In the genomic region with DNA sequence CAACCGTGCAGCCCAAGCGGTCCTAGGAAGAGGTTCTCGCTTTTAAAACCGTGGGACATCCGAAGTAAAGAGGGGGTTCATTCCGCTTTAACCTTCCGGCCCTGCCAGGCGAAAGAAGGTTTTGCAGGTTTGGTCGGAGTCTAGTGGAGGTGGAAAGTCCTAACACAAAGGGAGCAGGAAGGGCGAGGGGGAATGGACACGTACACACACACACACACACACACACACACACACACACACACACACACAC, we compare ENCODE assay signal across 9 mouse cellular contexts. TPM values are rescaled to one million over a fixed set of nuclear protein-coding genes. Genes with fewer than 3 reads are reported as not detected.
DNase-seq lines count a peak whose midpoint lies in the region; ATAC-seq and TF ChIP-seq lines count a peak whose summit lies in the region.
"Had no signal": no experiment of that assay in that cellular context is flagged by ENCODE, and none has a peak within 500 bp of the region (broad histone marks: within the 10 kb centered on the region; RNA-seq: fewer than 3 reads in every experiment).

No protein-coding gene starts in this region.

- H3K9ac ChIP-seq in heart, embryonic 16.5 days (ENCODE audit: low read length) = no peak overlapping the region
- H3K9ac ChIP-seq in stomach, embryonic 14.5 days (replicated peaks; ENCODE audit: low read depth, low read length) = no peak overlapping the region
- H3K9ac ChIP-seq in stomach, postnatal 0 days (ENCODE audit: low read length) = no peak overlapping the region
- no peak overlapping the region for H3K9ac ChIP-seq in hindbrain, embryonic 15.5 days

- 0 out of 2 replicates have a peak overlapping the region, but pooled peaks have one; percentile 5 for H3K4me3 ChIP-seq in heart, embryonic 16.5 days (ENCODE audit: low read length)
- H3K4me3 ChIP-seq in stomach, embryonic 14.5 days (ENCODE audit: low read depth, low read length) = no peak overlapping the region
- H3K4me3 ChIP-seq in stomach, postnatal 0 days (ENCODE audit: low read depth, low read length) = no peak overlapping the region
- no peak overlapping the region for H3K4me3 ChIP-seq in hindbrain, embryonic 15.5 days

- ATAC-seq in heart, embryonic 16.5 days (replicated peaks; ENCODE audit: extremely low read depth, insufficient read depth, low FRiP score) = no peak
- ATAC-seq in stomach, embryonic 14.5 days (ENCODE audit: insufficient number of reproducible peaks, insufficient read depth, low FRiP score, low read depth) = no peak
- ATAC-seq in stomach, postnatal 0 days (ENCODE audit: low FRiP score, low TSS enrichment) = no peak
- no peak for ATAC-seq in hindbrain, embryonic 15.5 days (ENCODE audit: low FRiP score, low read depth)

- peaks cover 45% of the 10 kb centered on the region for H3K4me1 ChIP-seq in heart, embryonic 16.5 days (ENCODE audit: control insufficient read depth, insufficient read depth, low read length)
- peaks cover 53% of the 10 kb centered on the region for H3K4me1 ChIP-seq in stomach, embryonic 14.5 days (ENCODE audit: control insufficient read depth, insufficient read depth, low read length)
- H3K4me1 ChIP-seq in stomach, postnatal 0 days (replicated peaks; ENCODE audit: control insufficient read depth, insufficient read depth) = peaks cover 36% of the 10 kb centered on the region
- H3K4me1 ChIP-seq in hindbrain, embryonic 15.5 days (replicated peaks) = peaks cover 70% of the 10 kb centered on the region

- H3K9me3 ChIP-seq in heart, embryonic 16.5 days (replicated peaks; ENCODE audit: control insufficient read depth, low read length) = no peaks in the 10 kb centered on the region
- H3K9me3 ChIP-seq in stomach, embryonic 14.5 days (ENCODE audit: control insufficient read depth, low read depth, low read length) = no peaks in the 10 kb centered on the region
- no peaks in the 10 kb centered on the region for H3K9me3 ChIP-seq in stomach, postnatal 0 days (ENCODE audit: control insufficient read depth, low read length)
- no peaks in the 10 kb centered on the region for H3K9me3 ChIP-seq in hindbrain, embryonic 15.5 days

- intact Hi-C loops in gastrocnemius, postnatal 36 days (cut with DNase I) = no loop called here

- H3K4me2 ChIP-seq in heart, embryonic 16.5 days (ENCODE audit: low read depth, low read length) = peak overlapping the region; percentile 57
- H3K4me2 ChIP-seq in stomach, embryonic 14.5 days (replicated peaks; ENCODE audit: low read depth, low read length) = 0 out of 2 replicates have a peak overlapping the region, but pooled peaks have one; percentile 8
- H3K4me2 ChIP-seq in stomach, postnatal 0 days (replicated peaks; ENCODE audit: low read depth) = no peak overlapping the region; the same call in 1 of the 2 replicates
- H3K4me2 ChIP-seq in hindbrain, embryonic 15.5 days = peak overlapping the region; percentile 50

- H3K36me3 ChIP-seq in heart, embryonic 16.5 days (ENCODE audit: control insufficient read depth, insufficient read depth) = no peaks in the 10 kb centered on the region
- H3K36me3 ChIP-seq in stomach, embryonic 14.5 days (ENCODE audit: control insufficient read depth, insufficient read depth, low read length) = no peaks in the 10 kb centered on the region; the same call in 1 of the 2 replicates
- H3K36me3 ChIP-seq in stomach, postnatal 0 days (ENCODE audit: control insufficient read depth, insufficient read depth, low read length) = 0 out of 2 replicates have a peak, but pooled peaks cover 2% of the 10 kb centered on the region
- H3K36me3 ChIP-seq in hindbrain, embryonic 15.5 days = no peaks in the 10 kb centered on the region

- WGBS in heart, embryonic 16.5 days = 11% methylated on average over 11 of the region's 11 CpGs
- WGBS in stomach, embryonic 14.5 days = 17% methylated on average over 11 of the region's 11 CpGs
- 55% methylated on average over 11 of the region's 11 CpGs for WGBS in stomach, postnatal 0 days
- 16% methylated on average over 11 of the region's 11 CpGs for WGBS in hindbrain, embryonic 15.5 days

- no peak overlapping the region for H3K27ac ChIP-seq in heart, embryonic 16.5 days (ENCODE audit: low read length)
- no peak overlapping the region for H3K27ac ChIP-seq in stomach, embryonic 14.5 days (ENCODE audit: low read length)
- H3K27ac ChIP-seq in stomach, postnatal 0 days (replicated peaks) = no peak overlapping the region
- 0 out of 2 replicates have a peak overlapping the region, but pooled peaks have one; percentile 31 for H3K27ac ChIP-seq in hindbrain, embryonic 15.5 days (replicated peaks)

- DNase-seq in heart, postnatal 4 days = no peak
- DNase-seq in stomach, postnatal 0 days (ENCODE audit: low spot score) = no peak
- no peak for DNase-seq in urinary bladder, postnatal 4 days (ENCODE audit: low spot score in 2 of 2)
- DNase-seq in gastrocnemius, postnatal 36 days = no peak
- DNase-seq: kidney, postnatal 36 days; lung, adult 18-20 months had no signal

- TF ChIP-seq EP300 in stomach, postnatal 0 days (optimal IDR thresholded peaks at IDR 0.05) = no peak

- peaks cover 78% of the 10 kb centered on the region for H3K27me3 ChIP-seq in heart, embryonic 16.5 days (ENCODE audit: control insufficient read depth, insufficient read depth, low read length)
- H3K27me3 ChIP-seq in stomach, embryonic 14.5 days (ENCODE audit: control insufficient read depth, insufficient read depth, low read length) = peaks cover 64% of the 10 kb centered on the region
- H3K27me3 ChIP-seq in stomach, postnatal 0 days (ENCODE audit: control insufficient read depth, insufficient read depth, low read length) = no peaks in the 10 kb centered on the region
- H3K27me3 ChIP-seq in hindbrain, embryonic 15.5 days = peaks cover 84% of the 10 kb centered on the region

- no peak for TF ChIP-seq CTCF in stomach, postnatal 0 days (IDR thresholded peaks at IDR 0.05; ENCODE audit: low read depth)

RNA-seq across cellular contexts. Expression of a gene that starts 14.7 kb away (rescaled TPM):
- polyA plus RNA-seq in heart, embryonic 16.5 days (2015; fragmentation: Nextera tagmentation; extraction: Ambion mirVana) = 12.7 and 15.9 TPM in 2 replicates
- 100 to 1,000 TPM; 189 to 211 TPM for total RNA-seq in heart, postnatal 4 days (2021)
- 37.8 and 40.5 TPM in 2 replicates for polyA plus RNA-seq in stomach, embryonic 14.5 days (2014; fragmentation: Nextera tagmentation; extraction: Ambion mirVana)
- polyA plus RNA-seq in stomach, postnatal 0 days (2015; fragmentation: Nextera tagmentation; extraction: Ambion mirVana) = 36.5 and 36.6 TPM in 2 replicates
- 71.2 and 87.6 TPM in 2 replicates for polyA plus RNA-seq in hindbrain, embryonic 15.5 days (2015; fragmentation: Nextera tagmentation; extraction: Ambion mirVana)
- 100 to 1,000 TPM; 433 to 510 TPM for total RNA-seq in gastrocnemius, postnatal 36 days (2021)

RNA-seq across cellular contexts. Expression of a gene that starts 37.2 kb away (rescaled TPM):
- 6.6 and 6.8 TPM in 2 replicates for polyA plus RNA-seq in heart, embryonic 16.5 days (2015; fragmentation: Nextera tagmentation; extraction: Ambion mirVana)
- 1 to 10 TPM; 3.4 to 3.6 TPM for total RNA-seq in heart, postnatal 4 days (2021)
- 7.1 and 7.6 TPM in 2 replicates for polyA plus RNA-seq in stomach, embryonic 14.5 days (2014; fragmentation: Nextera tagmentation; extraction: Ambion mirVana)
- 3.3 TPM in 2 replicates for polyA plus RNA-seq in stomach, postnatal 0 days (2015; fragmentation: Nextera tagmentation; extraction: Ambion mirVana)
- polyA plus RNA-seq in hindbrain, embryonic 15.5 days (2015; fragmentation: Nextera tagmentation; extraction: Ambion mirVana) = 14.0 and 15.1 TPM in 2 replicates
- total RNA-seq in gastrocnemius, postnatal 36 days (2021) = 1 to 10 TPM; 8.3 to 9.9 TPM

RNA-seq across cellular contexts. Expression of a gene that starts 45.9 kb away (rescaled TPM):
- polyA plus RNA-seq in heart, embryonic 16.5 days (2015; fragmentation: Nextera tagmentation; extraction: Ambion mirVana) = 47.7 and 48.3 TPM in 2 replicates
- total RNA-seq in heart, postnatal 4 days (2021) = 10 to 100 TPM; 24.2 to 26.2 TPM
- polyA plus RNA-seq in stomach, embryonic 14.5 days (2014; fragmentation: Nextera tagmentation; extraction: Ambion mirVana) = 49.5 and 50.5 TPM in 2 replicates
- 38.5 and 39.3 TPM in 2 replicates for polyA plus RNA-seq in stomach, postnatal 0 days (2015; fragmentation: Nextera tagmentation; extraction: Ambion mirVana)
- 39.7 and 40.6 TPM in 2 replicates for polyA plus RNA-seq in hindbrain, embryonic 15.5 days (2015; fragmentation: Nextera tagmentation; extraction: Ambion mirVana)
- total RNA-seq in gastrocnemius, postnatal 36 days (2021) = 10 to 100 TPM; 17.7 to 23.0 TPM

RNA-seq across cellular contexts. Expression of a gene that starts 55.0 kb away (rescaled TPM):
- 128 and 131 TPM in 2 replicates for polyA plus RNA-seq in heart, embryonic 16.5 days (2015; fragmentation: Nextera tagmentation; extraction: Ambion mirVana)
- total RNA-seq in heart, postnatal 4 days (2021) = 10 to 100 TPM; 90.9 to 91.8 TPM
- 119 and 125 TPM in 2 replicates for polyA plus RNA-seq in stomach, embryonic 14.5 days (2014; fragmentation: Nextera tagmentation; extraction: Ambion mirVana)
- 69.8 and 70.6 TPM in 2 replicates for polyA plus RNA-seq in stomach, postnatal 0 days (2015; fragmentation: Nextera tagmentation; extraction: Ambion mirVana)
- polyA plus RNA-seq in hindbrain, embryonic 15.5 days (2015; fragmentation: Nextera tagmentation; extraction: Ambion mirVana) = 79.1 and 85.9 TPM in 2 replicates
- total RNA-seq in gastrocnemius, postnatal 36 days (2021) = 100 to 1,000 TPM; 136 to 151 TPM
